Mouse (Mus musculus): ENCODE results near the gene Slc2a9.
A peak's percentile ranks its signal among the peaks of the same experiment; 100 is the strongest.
"Not testable (repeated sequence)": the region's sequence is repeated elsewhere in the genome, so short reads cannot be mapped to it uniquely, and the experiment has no call there.

Gene Slc2a9

DNA sequence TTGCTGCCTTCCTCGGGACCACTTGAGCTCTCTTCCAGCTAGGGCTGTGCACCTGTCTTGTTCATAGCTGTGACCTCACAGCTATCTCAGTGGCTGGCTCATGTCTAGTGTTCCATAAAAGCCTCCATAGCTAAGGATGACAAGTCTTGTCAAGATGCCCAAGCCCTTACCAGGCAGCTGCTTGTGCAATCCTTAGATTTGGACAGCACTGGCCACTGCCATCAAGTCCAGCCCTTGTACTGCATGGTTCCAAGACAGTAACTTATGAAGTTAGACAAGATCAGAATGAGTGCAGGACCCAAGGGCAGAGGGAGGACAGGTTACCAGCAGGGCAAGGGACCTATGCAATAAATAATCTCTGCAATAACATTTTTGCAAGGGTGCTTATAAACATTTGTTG is 1.2 kb upstream of the Slc2a9 start:
- DNase-seq (ENCODE audit: low read depth, low spot score): no peak

DNA sequence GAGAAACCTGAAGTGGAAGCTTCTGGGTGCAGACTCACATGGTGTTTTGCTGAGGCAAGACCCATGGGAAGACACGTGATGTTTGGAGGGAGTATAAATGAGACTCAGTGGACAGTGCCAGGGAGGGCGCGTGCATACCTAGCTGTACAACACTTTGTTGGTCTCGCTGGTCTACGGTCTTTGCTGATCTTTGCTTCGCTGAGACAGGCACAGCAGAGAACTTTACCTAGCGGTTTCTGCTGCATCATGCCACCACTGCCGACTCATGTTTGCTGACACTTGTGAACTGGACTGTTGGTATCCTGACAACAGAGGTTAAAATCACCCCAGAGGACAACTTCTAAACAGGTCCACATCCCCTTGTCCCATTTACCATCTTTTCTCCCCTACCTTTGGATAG is 2.9 kb downstream of the Slc2a9 start:
- DNase-seq (ENCODE audit: low read depth, low spot score): no peak

DNA sequence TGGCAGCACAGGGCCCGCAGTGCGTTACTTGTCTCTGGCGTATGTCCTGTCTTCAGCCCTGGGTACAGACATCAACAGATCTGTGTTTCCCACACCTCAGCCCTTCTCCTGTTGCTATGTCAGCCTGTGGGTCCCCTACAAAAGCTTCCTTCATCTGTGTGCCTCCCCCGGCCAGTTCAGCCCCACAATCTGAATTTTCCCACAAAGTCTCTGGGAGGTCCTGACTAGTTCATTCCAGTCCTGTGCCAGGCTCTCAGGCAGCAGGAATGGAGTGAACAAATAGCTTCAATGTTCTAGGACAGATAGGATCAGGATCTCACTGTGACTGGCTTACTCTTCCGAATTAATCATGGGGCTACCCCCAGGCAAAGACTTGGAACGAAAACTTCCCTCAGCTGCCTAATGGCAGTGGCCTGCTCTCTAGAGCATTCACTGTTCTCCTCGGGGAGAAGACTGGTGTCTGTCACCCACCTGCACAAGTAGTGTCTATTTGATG is 3.6 kb downstream of the Slc2a9 start:
- DNase-seq (ENCODE audit: low read depth, low spot score): no peak

DNA sequence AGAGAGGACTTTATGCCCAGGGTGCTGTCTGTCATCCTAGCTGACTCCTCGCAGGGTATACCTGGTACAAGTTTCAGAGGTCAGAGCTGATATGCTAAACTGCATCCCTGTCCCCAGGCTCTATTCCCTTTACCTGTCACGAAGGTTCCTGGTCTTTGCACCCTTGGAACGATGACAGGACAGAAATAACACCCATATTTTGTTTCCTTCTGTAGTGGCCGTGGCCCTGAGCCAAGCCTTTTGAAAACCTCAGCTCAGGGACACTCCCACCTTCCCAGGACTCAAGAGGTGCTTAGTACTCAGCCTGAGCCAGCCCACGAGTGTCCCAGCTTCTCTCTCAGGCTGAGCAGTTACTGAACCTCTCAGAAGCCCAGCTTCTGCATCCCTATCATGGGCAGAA is 4.5 kb downstream of the Slc2a9 start:
- DNase-seq (ENCODE audit: low read depth, low spot score): no peak

DNA sequence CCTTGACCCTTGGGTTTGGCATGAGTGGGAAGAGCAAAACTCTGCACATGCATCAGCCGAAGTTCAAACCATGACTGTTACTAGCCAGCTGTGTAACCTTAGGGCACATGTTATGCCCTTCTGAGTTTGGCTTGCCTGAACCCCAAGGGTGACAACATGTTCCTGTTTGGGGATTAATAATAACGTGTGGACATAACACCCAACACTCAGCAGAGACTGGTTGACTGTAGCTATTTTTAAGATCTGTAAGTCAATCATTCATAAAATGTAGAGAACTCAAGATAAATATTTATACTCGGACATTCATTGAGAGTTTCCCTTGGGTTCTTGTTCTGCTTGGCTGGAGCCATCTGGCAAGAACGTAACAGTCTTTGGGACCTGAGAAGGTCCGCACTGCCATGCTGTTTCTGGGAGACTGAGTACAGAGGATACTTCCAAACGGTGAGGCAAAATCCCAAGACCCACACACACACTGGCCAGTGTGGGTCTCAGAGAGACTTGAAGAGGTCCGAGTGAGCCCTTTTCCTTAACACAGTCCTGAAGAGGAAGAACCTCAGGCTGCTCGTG is 6.4 kb downstream of the Slc2a9 start:
- DNase-seq (ENCODE audit: low read depth, low spot score): no peak

DNA sequence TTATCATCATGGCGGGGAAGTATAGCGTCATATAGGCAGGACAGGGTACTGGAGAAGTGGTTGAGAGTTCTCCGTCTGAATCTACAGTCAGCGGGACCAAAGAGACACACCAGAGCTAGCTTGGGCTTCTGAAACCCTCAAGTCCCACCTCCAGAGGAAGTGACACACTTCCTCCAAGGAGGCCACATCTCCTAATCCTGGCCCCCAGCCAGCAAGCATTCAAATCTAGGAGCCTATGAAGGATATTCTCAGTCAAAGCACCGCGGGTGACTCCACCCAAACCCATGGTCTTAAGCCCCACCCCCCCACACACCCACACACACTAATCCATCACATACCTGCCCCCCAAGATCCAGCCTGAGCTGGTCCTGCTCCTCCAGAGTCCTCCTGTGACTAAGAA is 9.1 kb downstream of the Slc2a9 start:
- DNase-seq (ENCODE audit: low read depth, low spot score): peak; percentile 82

DNA sequence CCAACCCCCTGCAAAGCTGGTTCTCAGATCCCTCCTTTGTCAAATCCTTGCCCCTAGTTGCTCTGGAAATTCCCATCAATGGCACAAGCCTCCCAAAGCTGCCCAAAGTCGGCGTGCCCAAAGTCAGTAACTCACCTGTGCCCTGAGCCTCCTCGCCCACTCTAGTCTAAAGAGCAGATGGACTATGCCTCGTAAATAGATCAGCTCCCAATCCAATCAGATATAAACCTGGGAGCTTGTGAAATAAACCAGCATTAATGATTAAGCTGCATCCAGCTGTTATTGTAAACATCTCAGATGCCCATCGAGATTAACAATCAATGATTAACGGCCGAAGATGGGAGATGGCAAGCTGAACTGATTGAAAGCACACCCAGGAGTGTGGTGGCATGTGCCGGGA is 11.2 kb downstream of the Slc2a9 start:
- DNase-seq (ENCODE audit: low read depth, low spot score): no peak

DNA sequence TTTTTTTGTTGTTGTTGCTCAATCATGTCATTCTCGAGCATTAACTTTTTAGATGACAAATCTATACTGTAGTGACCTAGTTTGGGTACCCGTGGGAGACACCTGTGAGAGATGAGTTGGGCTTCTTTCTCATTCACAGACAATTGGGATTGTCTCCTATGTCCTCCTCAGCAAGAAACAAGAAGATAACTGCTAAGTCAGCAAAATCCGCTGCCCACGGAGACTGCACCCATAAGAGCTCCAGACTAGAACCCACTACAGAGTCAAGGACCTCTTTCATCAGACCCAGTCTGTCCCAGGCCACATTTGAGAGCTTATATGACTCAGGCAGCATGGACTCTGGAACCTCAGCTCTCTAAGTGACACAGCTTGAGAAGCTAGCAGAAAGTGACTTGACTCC is 13.2 kb downstream of the Slc2a9 start:
- DNase-seq (ENCODE audit: low read depth, low spot score): no peak

DNA sequence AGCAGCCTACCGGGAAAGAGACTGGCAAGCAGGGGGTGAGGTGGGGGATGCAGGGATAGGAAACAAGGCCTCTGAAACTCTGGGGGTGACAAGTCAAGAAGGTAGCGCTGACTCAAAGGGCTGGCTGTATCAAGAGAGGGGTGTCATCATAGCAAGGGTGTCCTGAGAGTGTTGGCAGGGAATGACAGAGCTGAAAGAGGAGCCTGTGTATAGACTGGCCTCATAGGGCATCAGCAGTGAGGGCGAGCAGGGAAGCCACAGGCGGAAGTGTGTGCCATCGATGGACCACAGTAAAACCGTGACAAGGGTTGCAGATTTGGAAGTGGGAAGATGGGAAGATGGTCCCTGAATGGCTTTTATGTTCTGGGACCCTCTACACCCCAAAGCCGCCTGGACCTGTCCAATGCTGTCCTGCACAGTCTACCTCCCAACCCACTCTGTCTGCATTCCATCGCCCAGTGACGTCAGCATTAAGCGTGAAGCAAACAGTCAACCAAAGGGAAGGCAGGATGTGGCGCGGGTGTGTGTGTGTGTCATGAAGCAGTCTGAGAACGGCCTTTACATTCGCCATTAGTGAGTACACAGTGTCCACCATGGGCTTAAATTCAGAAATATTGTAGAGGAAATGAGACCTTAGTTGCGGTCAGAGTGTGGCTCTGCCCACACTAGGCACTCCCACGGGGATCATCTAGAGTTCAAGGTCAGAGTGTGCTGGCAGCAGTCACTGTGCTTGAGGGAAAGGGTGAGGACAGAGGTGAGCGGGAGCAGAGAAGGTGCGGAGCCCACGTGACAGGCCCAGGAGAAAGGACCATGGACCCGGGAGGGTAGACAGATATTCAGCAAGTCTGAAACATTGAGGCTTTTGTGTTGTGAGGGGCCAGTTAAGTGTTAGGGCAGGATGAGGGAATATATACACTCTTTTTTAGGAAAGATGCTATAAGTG is 14.0 kb downstream of the Slc2a9 start:
- DNase-seq (ENCODE audit: low read depth, low spot score): peak; percentile 51

DNA sequence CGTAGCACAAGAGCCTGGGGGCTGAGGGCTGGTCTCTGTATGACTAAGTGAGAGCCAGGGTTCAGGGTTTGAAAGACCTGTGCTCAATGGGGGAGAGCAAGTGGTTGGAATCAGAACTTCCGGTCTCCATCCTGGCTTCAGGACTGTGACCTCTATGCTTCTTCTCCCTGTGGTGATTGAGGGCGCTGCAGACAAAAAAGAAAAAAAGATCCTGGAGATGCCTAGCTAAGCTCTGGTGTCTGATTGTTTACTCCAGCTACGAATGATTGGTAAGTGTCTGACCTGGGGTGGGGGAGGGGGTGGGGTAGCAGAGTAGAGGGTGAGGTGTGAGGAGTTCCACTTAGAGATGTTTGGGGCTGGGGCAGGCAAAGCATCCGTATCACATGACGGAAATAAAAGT is 14.9 kb downstream of the Slc2a9 start:
- DNase-seq (ENCODE audit: low read depth, low spot score): peak; percentile 68

DNA sequence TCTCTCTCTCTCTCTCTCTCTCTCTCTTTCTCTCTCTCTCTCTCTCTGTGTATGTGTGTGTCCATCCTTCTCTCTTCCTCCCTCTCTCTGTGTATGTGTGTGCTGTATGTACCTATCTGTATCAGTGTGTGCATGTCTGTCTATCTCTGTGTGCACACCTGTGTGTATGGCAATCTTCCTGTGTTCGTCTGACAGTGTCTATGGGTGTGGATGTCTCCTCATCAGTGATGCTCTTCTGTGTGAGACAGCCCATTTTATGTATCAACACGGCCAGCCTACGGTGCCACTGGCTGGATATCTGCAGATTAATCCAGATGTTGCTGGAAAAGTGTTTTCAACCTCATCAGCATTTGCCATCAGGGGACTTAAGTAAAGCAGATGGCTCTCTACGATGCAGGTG is 15.7 kb downstream of the Slc2a9 start:
- DNase-seq (ENCODE audit: low read depth, low spot score): no peak

DNA sequence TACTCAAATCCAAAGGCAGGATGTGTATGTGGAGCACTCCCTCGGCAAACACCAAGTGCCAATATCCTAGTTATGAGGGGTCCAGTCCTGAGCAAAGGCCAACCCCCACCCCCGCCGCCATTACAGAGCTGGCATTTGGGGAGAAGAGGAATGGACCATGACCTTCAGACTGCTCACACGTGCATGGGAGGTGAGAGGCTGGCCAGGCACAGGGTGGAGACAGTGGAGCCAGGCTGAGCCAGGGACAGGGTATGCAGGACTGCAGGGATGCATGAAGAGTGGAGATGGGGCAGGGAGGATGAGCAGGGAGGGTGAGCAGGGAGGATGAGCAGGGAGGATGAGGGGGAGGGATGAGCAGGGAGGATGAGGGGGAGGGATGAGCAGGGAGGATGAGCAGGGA is 17.0 kb downstream of the Slc2a9 start:
- DNase-seq (ENCODE audit: low read depth, low spot score): peak; percentile 39

DNA sequence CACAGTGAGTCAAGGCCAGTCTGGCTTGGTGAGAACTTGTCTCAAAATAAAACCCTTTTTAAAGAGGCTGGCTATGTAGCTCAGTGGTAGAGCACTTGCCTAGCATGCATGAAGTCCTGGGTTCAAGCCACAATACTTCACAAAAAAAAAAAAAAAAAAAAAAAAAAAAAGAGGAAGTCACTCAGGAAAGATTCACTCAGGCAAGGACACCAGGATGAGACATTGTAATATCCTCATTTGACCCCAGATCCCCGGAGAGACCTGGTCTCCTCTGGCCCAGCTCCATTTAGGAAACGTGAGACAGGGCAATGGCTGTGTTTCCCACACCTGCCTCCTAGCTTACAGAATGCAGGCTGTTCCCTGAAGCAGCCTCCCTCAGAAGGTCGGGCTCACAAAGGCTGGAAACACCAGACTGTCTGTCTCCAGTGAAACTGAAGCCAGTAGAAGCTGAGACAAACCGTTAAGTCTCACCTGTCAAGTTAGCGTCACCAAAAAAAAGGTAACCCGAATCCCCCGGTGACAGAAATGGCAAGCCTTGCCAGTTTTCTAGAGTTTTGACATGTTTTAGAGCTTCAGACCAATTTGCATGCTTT is 19.3 kb downstream of the Slc2a9 start:
- DNase-seq (ENCODE audit: low read depth, low spot score): no peak

DNA sequence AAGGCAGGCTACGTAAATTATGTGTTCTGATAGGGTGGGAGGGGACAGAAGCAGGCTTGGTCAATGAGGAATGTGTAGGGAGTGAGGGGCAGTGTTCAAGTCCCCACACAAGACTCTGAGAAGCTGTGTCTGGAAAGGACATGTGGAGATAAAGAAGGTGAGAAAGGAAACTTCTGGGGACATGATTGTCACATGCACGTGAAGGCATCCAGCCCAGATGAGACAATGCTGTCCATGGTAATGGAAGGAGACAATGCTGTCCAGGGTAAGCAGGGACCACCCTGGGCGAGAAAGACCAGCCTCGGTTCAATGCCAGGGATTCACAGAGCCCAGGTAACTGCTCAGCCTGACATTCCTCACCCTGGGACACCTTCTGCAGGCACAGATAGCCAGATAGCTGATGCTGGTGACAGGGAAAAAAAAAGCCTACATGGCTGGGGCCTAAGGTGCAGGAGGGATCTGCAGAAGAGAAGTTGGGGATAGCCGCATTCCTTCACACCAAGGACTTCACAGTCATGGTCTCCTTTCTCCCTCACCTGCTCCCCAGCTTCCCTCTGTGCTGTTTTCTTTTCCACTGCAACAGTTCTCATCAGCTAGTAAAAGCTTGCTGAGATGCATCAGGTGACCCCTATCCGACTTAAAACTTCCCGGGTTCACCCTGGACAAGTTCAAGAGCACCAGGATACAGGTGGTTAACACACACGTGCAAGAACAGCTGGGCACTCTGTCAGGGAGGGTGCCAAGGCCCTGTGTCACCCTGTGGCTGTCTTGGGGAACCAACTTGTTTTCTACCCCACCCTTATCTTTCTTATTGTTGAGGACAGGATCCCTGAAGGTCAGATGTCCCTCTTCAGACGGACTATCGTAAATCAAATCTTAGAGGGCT is 21.9 kb downstream of the Slc2a9 start:
- no peak for DNase-seq (ENCODE audit: low read depth, low spot score)

DNA sequence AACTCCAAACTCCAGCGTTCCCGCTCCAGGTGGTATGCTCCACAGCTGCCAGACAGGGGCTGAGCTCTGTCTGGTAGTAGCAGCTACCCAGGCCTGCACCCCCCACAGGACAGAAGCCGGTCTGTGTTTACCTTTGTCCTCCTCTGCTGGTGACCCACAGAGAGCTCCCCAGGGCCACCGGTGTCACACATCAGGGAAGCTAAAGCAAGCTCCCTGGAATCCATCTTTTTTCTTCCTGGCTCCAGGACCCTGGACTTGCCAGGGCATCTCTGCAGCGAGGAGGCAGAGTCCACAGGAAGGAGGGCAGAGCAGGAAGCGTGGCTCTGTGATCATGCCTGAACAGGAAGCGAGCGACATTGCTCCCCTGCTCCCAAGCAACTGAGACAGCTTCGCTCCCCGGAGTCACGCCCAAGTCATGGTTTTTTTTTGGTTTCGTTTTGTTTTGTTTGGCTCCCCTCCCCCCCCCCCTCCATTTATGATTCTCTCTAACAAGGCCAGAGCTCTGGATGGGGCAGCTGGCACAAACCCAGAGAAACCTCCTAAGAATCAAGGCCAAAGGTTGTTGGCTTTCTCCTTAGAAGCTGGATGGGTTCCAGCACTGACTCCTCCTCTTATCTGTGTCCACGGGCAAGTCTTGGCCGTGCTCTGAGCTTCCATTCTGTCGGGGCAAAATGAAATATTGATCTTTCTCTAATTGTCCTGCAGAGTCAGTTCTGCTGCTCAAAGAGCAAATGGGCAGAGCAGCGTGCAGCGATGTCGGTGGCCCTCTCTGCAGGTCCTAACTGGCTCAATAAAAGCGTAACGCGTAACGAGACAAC is 22.8 kb downstream of the Slc2a9 start:
- DNase-seq (ENCODE audit: low read depth, low spot score): peak; percentile 29

DNA sequence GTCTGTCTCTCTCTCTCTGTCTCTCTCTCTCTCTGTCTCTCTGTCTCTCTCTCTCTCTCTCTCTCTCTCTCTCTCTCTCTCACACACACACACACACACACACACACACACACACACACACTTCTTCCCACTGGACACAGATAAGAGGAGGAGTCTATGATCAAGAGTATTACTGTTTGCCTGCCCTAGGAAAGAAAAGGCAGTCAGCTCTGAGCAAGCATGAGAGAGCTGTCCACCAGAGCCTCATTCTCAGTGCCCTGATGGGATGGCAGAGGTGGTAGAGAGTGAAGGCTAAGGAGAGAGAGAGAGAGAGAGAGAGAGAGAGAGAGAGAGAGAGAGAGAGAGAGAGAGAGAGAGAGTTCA is 23.4 kb downstream of the Slc2a9 start:
- DNase-seq (ENCODE audit: low read depth, low spot score): not testable (repeated sequence)

DNA sequence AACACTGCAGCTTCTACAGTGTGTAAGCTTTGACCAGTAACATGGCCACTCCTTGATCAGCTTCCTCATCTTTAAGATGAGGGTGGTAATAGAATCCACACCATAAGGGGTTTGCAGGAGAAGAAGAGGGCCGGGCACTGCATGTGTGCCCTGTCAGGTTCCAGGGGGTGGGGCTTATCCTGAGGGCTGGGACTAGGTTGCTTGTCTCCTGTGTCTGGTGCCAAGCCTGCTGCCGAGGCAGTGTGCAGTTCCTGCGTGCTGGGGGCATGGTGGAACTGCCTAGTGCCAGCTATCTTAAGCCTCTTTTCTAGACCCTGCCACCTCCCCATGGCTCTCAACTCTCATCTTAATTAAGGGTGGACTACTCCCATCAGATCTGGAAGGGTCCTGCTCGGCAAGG is 23.9 kb downstream of the Slc2a9 start:
- no peak for DNase-seq (ENCODE audit: low read depth, low spot score)

DNA sequence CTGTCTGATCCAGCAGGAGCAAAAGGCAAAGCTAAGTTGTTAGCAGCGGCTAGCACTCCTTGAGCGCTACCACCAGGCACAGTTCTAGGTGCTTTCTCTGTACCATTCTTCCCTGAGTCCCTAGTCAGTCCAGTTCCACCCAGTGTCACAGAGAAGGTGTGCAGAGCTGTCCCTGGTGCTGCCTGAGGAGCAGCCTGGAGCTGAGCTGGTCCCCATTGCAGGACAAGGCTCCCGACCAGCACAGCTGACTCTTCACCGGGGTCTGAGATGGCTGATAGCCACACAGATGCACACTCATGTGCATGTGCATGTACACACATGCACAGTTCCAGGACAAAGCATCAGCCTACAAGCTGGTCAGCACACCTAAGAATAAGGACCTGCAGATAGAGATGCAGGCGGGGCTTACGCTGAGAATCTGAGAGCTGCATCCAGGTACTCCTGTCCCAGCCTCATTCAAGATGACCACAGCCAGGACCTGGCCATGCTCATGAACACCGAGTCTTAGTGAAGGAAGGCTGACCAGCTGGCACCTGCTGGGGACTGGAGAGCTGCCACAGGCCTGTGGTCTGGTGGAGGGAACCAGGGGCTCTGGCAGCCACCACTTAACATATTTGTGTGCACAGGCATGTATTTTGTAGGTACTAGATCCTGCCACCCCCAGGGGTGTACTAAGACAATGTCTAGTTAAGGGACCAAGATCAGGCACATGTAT is 25.1 kb downstream of the Slc2a9 start:
- peak; percentile 38 for DNase-seq (ENCODE audit: low read depth, low spot score)

DNA sequence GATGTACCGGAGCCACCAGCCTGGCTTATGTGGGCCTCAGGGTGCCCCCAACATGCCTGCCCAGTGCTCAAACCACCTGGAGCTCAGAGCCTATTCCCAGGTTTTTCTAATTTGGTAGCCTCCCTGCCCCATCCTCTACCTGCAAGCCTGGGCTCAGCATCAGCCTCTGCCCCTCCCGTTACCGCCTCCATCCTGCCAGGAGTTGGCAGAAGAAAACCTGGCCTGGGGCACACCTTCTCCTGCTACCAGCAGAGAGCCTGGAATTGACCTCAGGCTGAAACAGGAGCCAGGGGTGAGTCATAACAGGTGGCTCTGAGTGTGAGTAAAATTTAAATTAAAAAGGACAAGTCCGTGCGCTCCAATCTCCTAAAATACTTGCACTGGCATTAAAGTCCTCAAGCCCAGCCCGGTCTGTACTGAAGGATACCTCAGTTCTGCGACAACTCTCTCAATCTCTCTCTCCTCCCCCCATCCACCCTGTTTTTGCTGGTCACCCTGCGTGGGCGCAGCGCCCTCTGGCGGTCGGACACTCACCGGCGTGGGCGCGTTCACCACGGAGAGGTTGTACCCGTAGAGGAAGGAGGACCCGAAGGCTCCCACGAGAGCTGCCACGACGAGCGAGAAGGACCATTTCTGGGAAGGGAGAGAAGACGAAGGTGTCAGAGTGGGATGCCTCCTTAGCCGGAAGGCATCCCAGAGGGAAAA is 25.9 kb downstream of the Slc2a9 start:
- DNase-seq (ENCODE audit: low read depth, low spot score): no peak

DNA sequence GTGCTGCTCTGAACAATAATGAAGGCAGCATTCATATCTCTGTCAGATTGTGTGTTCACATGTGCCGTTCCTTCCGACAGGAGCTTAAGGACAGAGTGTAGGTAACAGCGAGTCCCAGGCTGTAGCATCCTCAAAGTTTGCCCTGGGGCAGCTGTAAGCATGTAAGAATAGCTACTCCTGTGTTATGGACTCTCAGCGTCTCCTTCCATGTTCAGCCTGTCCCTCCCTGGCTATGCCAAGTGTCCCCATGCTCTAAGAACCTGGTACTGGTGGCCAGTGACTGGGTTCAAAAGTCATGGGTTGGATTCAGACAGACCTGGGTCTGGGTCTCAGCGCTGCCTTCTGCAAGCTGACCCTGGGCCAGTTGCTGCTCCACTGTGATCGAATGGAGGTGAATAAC is 32.1 kb downstream of the Slc2a9 start:
- no peak for DNase-seq (ENCODE audit: low read depth, low spot score)

All from R1 (cell line).